ENCODE assay signal across 9 mouse cellular contexts in the genomic region with DNA sequence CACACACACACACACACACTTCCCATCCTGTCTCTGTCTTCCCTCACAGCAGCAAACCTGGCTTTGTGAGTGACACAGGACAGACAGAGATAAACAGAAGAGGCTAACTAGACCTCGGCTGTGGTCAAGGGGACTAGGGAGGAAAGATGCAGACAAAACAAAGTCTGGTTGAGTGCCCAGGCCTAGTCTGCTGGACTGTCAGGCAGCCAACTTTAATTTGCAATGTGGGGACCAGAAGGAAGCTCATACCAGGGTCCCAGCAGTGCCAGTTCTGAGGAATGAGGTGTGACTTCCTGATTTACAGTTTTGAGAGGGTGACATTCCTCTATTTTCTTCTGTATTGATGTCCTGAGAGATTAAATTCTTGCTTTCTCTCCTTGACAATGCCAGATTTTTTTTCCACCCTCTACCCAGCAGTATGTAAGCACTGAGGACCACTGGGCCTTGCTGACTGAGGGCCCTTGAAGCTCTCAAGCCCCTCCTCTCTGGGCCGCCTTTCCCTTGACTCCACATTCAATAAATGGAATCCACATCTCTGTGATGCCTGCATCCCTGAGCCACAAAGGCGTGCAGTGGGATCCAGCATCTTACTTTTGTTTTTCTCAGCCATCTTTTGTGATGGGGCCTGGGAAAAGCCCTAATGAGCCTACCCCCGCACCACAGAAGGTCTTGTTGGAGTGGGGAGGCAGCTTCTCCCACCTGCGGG.
DNase-seq lines count a peak whose midpoint lies in the region; ATAC-seq and TF ChIP-seq lines count a peak whose summit lies in the region.
"Had no signal": no experiment of that assay in that cellular context is flagged by ENCODE, and none has a peak within 500 bp of the region (broad histone marks: within the 10 kb centered on the region; RNA-seq: fewer than 3 reads in every experiment).

No protein-coding gene starts in this region.

- TF ChIP-seq POLR2A in limb, embryonic 14.5 days (IDR thresholded peaks at IDR 0.05; ENCODE audit: borderline replicate concordance, extremely low read depth, insufficient read depth, insufficient read length) = no peak

- no peak for TF ChIP-seq CTCF in lung, embryonic 14.5 days (IDR thresholded peaks at IDR 0.05; ENCODE audit: low read depth)

- H3K27ac ChIP-seq in lung, embryonic 14.5 days (ENCODE audit: low read depth) = peak overlapping the region; percentile 87
- H3K27ac ChIP-seq in forebrain, embryonic 16.5 days (ENCODE audit: low read length) = peak overlapping the region; percentile 76
- H3K27ac ChIP-seq in limb, embryonic 14.5 days (replicated peaks; ENCODE audit: low read depth, low read length) = peak overlapping the region; percentile 79
- peak overlapping the region; percentile 54; the same call in 1 of the 2 replicates for H3K27ac ChIP-seq in neural tube, embryonic 15.5 days (replicated peaks)

- no peaks in the 10 kb centered on the region for H3K27me3 ChIP-seq in lung, embryonic 14.5 days (ENCODE audit: insufficient read depth, low read length)
- no peaks in the 10 kb centered on the region for H3K27me3 ChIP-seq in forebrain, embryonic 16.5 days (replicated peaks; ENCODE audit: control insufficient read depth, insufficient read depth, low read length)
- no peaks in the 10 kb centered on the region for H3K27me3 ChIP-seq in limb, embryonic 14.5 days (ENCODE audit: control insufficient read depth, insufficient read depth, low read length)
- H3K27me3 ChIP-seq in neural tube, embryonic 15.5 days (replicated peaks) = no peaks in the 10 kb centered on the region

- H3K4me2 ChIP-seq in lung, embryonic 14.5 days = peak overlapping the region; percentile 36
- H3K4me2 ChIP-seq in forebrain, embryonic 16.5 days (ENCODE audit: low read length) = peak overlapping the region; percentile 14; the same call in 1 of the 2 replicates
- peak overlapping the region; percentile 31; the same call in 1 of the 2 replicates for H3K4me2 ChIP-seq in limb, embryonic 14.5 days (replicated peaks; ENCODE audit: low read depth, low read length, severe bottlenecking)
- H3K4me2 ChIP-seq in neural tube, embryonic 15.5 days = peak overlapping the region; percentile 19; the same call in 1 of the 2 replicates

- H3K4me1 ChIP-seq in lung, embryonic 14.5 days (ENCODE audit: insufficient read depth) = peaks cover 22% of the 10 kb centered on the region
- peaks cover 23% of the 10 kb centered on the region for H3K4me1 ChIP-seq in forebrain, embryonic 16.5 days (replicated peaks; ENCODE audit: control insufficient read depth, insufficient read depth, low read length)
- H3K4me1 ChIP-seq in limb, embryonic 14.5 days (ENCODE audit: control insufficient read depth, insufficient read depth, low read length) = peaks cover 23% of the 10 kb centered on the region
- H3K4me1 ChIP-seq in neural tube, embryonic 15.5 days = peaks cover 18% of the 10 kb centered on the region

- 12% methylated on average over 5 of the region's 5 CpGs for WGBS in lung, embryonic 14.5 days
- WGBS in forebrain, embryonic 16.5 days = 4% methylated on average over 5 of the region's 5 CpGs
- WGBS in limb, embryonic 14.5 days = 7% methylated on average over 5 of the region's 5 CpGs
- 14% methylated on average over 5 of the region's 5 CpGs for WGBS in neural tube, embryonic 15.5 days

- H3K4me3 ChIP-seq in lung, embryonic 14.5 days (ENCODE audit: low read depth, low read length) = no peak overlapping the region
- H3K4me3 ChIP-seq in forebrain, embryonic 16.5 days (replicated peaks; ENCODE audit: low read length) = no peak overlapping the region
- H3K4me3 ChIP-seq in limb, embryonic 14.5 days (replicated peaks; ENCODE audit: low read length) = 0 out of 2 replicates have a peak overlapping the region, but pooled peaks have one; percentile 1
- no peak overlapping the region for H3K4me3 ChIP-seq in neural tube, embryonic 15.5 days (replicated peaks)
- H3K4me3 ChIP-seq: myocyte had no signal

- peak; percentile 88 for ATAC-seq in lung, embryonic 14.5 days (ENCODE audit: insufficient read depth)
- ATAC-seq in forebrain, embryonic 16.5 days = peak; percentile 71
- ATAC-seq in limb, embryonic 14.5 days (ENCODE audit: low FRiP score, low read depth) = 0 out of 2 replicates have a peak, but pooled peaks have one; percentile 45
- peak; percentile 57 for ATAC-seq in neural tube, embryonic 15.5 days (ENCODE audit: low FRiP score)

- H3K9ac ChIP-seq in lung, embryonic 14.5 days = peak overlapping the region; percentile 20; the same call in 1 of the 2 replicates
- no peak overlapping the region for H3K9ac ChIP-seq in forebrain, embryonic 16.5 days (replicated peaks; ENCODE audit: low read depth, low read length)
- H3K9ac ChIP-seq in limb, embryonic 14.5 days (ENCODE audit: low read depth, low read length, severe bottlenecking) = no peak overlapping the region
- no peak overlapping the region for H3K9ac ChIP-seq in neural tube, embryonic 15.5 days (replicated peaks)

- H3K36me3 ChIP-seq in lung, embryonic 14.5 days (ENCODE audit: insufficient read depth) = no peaks in the 10 kb centered on the region
- H3K36me3 ChIP-seq in forebrain, embryonic 16.5 days (ENCODE audit: control insufficient read depth, insufficient read depth) = no peaks in the 10 kb centered on the region
- H3K36me3 ChIP-seq in limb, embryonic 14.5 days (ENCODE audit: control insufficient read depth, insufficient read depth, low read length) = no peaks in the 10 kb centered on the region
- H3K36me3 ChIP-seq in neural tube, embryonic 15.5 days = no peaks in the 10 kb centered on the region

- no peaks in the 10 kb centered on the region for H3K9me3 ChIP-seq in lung, embryonic 14.5 days (ENCODE audit: low read depth, low read length)
- H3K9me3 ChIP-seq in forebrain, embryonic 16.5 days (ENCODE audit: control insufficient read depth, low read length) = no peaks in the 10 kb centered on the region
- no peaks in the 10 kb centered on the region for H3K9me3 ChIP-seq in limb, embryonic 14.5 days (ENCODE audit: control insufficient read depth, low read length)
- H3K9me3 ChIP-seq in neural tube, embryonic 15.5 days (replicated peaks) = no peaks in the 10 kb centered on the region

- peak; percentile 89 for DNase-seq in lung, embryonic 14.5 days
- no peak for DNase-seq in lung, adult 18-20 months
- DNase-seq in limb, embryonic 14.5 days (ENCODE audit: low spot score) = no peak
- no peak for DNase-seq in gastrocnemius, adult 8-10 months (ENCODE audit: low spot score in 2 of 2)
- DNase-seq in layer of hippocampus, adult 18-20 months (ENCODE audit: low spot score in 2 of 2) = no peak
- no peak for DNase-seq in frontal cortex, postnatal 36 days (ENCODE audit: low spot score in 2 of 2)
